Mouse (Mus musculus) erythroid progenitor cell, adult 5-6 weeks (primary cell): ENCODE results near the gene Fcgr2b. TPM values are rescaled to one million over a fixed set of nuclear protein-coding genes. Genes with fewer than 3 reads are reported as not detected.
A peak's percentile ranks its signal among the peaks of the same experiment; 100 is the strongest.

Experiments used
- ATAC-seq: replicated peaks from 2 replicates; pipeline ENCODE4 v1.8.0; 2016; ENCODE audit warnings: moderate number of reproducible peaks, mild to moderate bottlenecking, moderate TSS enrichment, inconsistent platforms; ENCODE audit not compliant: poor library complexity, low FRiP score, severe bottlenecking
- total RNA-seq, 2 experiments: library from RNA; stranded (forward) in 1 of 2; stranded (reverse) in 1 of 2; fragments of 150-400 nt in 1 of 2; fragments of 186-747, 209-891 nt in 1 of 2; gene quantifications; 2 replicates each; pipeline versions ENCODE4 v1.2.3 to v1.2.4; 2015 to 2017; ENCODE audit warnings: low replicate concordance in 2 of 2

Fcgr2b gene
- total RNA-seq (2015; ENCODE audit: low replicate concordance) (29.2 and 34.8 TPM in 2 replicates), total RNA-seq (2017; ENCODE audit: low replicate concordance) (5.0 and 32.1 TPM in 2 replicates)

DNA sequence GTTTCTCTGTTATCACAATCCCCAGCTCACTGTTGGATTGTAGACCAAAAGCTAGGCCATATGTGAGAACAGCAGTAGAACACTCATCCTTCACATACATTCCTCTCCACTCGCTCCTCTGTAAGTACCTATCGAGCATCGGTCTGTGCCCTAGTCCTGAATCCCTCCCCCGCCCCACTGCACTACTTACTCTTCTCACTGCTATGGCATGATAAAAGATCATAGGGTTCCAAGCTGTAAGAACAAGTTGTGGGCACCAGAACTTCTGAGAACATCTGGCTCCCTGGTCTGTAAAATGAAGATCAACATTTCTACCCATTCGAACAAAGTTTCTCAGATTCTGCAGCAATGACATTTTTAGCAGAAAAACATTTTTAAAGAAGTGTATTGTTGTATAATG, at the start of gene Fcgr2b:
Fcgr2b (minus strand) TSS at position 101 of the 400 bp plus-strand sequence.
- no peak for ATAC-seq

- no peak for ATAC-seq
These were observed 43.1 kb upstream of the Fcgr2b start for GRCm38 (mm10) chr1:171019311-171019950.

DNA sequence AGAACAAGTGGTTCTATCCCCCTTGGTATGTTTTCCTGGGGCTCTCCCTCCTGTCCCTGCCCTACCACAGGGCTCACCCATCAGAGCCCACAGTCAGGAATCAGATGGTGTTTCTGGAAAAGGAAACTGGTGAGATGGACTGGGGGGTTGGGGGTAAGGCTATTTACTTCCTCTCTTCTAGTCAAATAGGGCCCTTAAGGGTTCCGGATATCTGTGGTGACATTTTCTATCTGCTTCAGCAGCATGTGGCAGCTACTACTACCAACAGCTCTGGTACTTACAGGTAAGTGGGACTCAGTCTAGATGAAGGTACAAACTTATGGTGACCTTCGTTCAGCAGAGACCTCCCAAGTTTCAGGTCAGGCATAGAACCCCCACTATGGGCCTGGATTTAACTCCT, 42.4 kb upstream of the Fcgr2b start, which contains the start of gene Fcgr4:
Fcgr4 (plus strand) TSS at position 184 of the 400 bp plus-strand sequence.
- no peak for ATAC-seq

DNA sequence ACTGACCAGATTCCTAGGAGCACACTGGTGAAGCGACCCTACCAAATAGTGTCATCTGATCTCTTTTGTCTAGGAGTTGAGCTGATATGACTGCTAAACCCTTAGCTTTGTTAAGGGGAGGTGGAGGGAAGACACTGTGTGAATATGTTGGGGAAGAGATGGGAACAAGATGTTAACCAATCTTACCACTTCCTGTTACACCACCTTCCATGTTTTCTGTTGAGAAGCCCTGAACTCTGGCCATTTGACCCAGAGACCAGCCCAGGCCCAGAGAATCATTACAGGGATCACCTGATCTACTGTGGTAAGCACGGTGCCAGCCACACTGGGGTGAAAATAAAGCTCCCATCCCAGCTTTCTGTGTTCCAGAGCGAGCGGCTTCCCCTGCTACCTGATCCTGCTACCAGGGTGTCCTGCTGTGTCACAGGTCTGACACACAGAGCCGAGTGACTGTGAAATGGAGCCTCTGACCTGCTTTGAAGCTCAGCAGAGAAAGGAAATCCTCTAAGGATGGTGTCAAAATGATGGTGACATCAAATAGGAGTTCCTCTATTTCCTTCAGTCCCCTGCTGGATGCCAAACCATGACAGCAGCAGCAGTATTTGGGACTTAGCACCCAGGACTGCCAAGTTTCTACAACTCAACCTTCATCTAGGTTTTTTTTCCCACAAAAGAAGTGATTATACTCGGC, 41.3 kb upstream of the Fcgr2b start:
- ATAC-seq: no peak

DNA sequence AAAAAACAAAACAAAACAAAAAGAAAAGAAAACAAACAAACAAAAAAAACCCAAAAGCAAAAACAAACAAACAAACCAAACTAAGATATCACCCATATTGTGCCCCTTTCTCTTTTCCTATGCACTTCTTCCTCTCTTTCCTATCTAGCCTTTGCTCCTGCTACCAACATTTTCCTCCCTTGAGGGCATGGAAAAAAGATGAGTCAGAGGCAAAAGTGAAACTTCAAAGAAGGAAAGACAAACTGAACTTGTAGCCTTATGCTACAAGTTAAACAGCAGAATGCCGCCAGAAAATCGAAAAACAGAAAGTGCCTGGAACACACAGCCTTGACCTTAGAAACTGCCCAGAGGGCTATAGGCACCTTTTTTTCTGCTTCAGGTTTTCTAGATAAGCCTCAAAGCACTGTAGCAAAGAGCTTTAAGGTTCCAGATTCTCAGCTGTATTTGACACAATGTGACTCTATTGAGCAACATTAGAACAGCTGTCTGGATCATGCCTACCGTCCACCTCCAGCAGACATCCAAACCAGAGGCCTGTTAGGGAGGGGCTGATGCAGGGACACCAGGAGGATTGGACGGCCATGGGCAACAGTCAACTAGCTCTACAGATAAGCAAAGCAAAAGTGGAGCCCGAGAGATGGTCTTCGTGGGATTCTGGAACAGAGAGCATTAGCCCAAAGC, 40.5 kb upstream of the Fcgr2b start:
- ATAC-seq: no peak

GRCm38 (mm10) chr1:171011733-171012132, 35.4 kb upstream of the Fcgr2b start:
- no peak for ATAC-seq

DNA sequence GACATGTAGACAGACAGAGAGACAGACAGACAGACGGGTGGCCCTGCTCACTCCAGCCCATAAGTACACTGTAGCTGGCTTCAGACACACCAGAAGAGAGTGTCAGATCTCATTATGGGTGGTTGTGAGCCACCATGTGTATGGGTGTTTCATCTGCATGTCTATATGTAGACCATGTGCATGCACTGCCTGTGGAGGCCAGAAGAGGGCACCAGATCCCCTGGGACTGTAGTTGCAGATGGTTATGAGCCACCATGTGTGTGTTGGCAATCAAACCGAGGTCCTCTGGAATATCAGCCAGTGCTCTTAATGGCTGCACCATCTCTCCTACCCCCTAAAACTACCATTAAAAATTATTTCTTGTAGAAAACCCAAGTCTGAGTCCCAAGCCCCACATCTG, 30.6 kb upstream of the Fcgr2b start:
- ATAC-seq: 0 out of 2 replicates have a peak, but pooled peaks have one; percentile 39

DNA sequence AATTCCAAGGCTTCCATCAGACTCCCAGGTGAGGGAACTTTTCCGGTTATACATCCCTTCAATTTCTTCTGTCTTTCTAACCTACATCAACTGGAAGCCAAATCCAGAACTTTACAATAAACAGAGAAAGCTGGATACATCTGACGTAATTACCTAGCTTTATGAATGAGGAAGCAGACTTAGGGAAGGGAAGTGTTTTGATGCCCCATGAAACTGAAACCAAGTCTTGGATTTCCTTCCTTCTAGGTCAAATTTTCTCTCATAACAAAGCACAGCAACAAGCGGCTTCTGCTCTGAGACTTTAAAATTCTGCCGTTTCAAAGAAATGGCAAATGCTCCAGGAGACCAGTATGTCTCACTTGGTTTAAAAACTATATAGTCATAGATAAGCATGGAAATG, 30.0 kb upstream of the Fcgr2b start:
- ATAC-seq: no peak

GRCm38 (mm10) chr1:171005586-171005985, 29.2 kb upstream of the Fcgr2b start:
- no peak for ATAC-seq

DNA sequence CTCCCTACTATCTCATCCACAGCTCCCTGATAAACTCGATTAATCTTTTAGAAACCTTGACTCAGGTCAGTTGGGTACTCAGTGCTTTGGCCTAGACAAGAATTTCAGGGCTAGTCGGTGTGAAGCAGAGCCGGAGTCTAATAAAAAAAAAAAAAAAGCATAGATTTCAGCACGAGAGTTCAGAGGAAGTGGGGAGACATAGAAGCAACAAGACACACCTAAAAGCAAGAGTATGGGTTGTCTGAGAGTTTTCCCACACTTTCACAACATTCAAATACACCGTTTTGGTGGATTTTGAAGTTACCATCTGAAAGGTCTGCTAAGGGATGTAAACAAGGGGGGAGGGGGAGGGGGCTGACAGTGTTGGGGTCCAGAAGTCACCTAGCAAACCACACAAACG, 28.7 kb upstream of the Fcgr2b start:
- no peak for ATAC-seq

DNA sequence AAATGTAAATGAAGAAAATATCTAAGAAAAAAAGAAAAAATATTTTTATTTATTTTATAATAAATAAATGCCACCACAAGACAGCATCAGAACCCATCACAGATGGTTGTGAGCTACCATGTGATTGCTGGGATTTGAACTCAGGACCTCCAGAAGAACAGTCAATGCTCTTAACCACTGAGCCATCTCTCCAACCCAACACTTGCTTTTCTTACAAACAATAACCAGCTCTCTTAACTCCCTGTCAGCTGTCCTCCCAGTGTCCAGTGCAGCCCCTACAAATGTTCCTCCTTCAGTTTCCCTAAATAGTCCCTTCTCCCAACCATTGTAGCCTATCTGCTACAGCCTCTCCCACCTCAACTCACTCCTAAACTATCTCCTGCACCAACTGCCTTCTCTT, 23.5 kb upstream of the Fcgr2b start:
- no peak for ATAC-seq

GRCm38 (mm10) chr1:170997756-170998655, 21.7 kb upstream of the Fcgr2b start:
- ATAC-seq: no peak

- ATAC-seq: no peak
These were observed 20.4 kb upstream of the Fcgr2b start for GRCm38 (mm10) chr1:170996753-170997152.

- ATAC-seq: no peak
These were observed 19.7 kb upstream of the Fcgr2b start for GRCm38 (mm10) chr1:170996034-170996433.

- no peak for ATAC-seq
These were observed 16.2 kb upstream of the Fcgr2b start for GRCm38 (mm10) chr1:170992550-170992949.

- no peak for ATAC-seq
These were observed 13.3 kb upstream of the Fcgr2b start for GRCm38 (mm10) chr1:170989656-170990055.

- no peak for ATAC-seq
These were observed 9.5 kb upstream of the Fcgr2b start for GRCm38 (mm10) chr1:170985861-170986260.

DNA sequence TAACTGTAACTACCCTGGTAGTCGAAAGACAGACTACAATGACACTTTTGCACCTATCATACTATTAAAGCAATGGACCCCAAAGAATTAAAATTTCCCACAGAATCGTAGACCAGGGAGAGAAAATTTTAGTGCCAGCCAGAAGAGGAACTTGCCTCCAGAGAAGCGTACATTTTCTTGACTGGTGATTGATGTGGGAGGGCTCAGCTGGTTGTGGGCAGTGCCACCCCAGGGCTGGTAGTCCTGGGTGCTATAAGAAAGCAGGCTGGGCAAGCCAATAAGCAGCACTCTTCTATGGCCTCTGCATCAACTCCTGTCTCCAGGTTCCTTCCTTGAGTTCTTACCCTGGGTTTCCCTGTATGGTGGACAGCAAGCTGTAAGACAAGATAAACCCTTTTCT, 8.7 kb upstream of the Fcgr2b start:
- no peak for ATAC-seq

DNA sequence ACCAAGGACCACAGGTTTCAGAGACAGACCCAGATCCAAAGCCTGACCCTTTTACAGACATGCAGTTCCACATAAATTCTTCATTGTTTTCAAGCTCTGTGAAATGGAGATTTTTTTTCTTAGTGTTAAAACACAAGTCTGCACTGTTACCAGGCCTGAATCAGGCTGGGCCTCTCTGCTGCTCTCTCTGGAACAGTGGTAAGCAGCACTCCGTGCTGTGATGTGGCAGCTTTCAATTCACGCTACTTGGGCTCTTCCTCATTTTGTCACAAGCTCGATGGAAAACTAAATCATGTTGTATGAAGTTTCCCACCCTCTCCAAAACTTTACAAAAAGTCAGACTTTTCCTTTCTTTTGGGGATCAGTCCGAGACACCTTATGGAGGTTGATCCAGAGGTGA, 6.7 kb upstream of the Fcgr2b start:
- no peak for ATAC-seq

GRCm38 (mm10) chr1:170982301-170982700, 6.0 kb upstream of the Fcgr2b start:
- no peak for ATAC-seq
